Mouse (Mus musculus) hindbrain, embryonic 11.5 days (tissue): Measurements from ENCODE around the gene March6. TPM values are rescaled to one million over a fixed set of nuclear protein-coding genes. Genes with fewer than 3 reads are reported as not detected.
A peak's percentile ranks its signal among the peaks of the same experiment; 100 is the strongest.

Experiments used
- ATAC-seq: fragments of 200-750 bp; cut with Nextera tagmentation; 2 replicates; pipeline ENCODE4 v1.8.0; 2017; ENCODE audit warnings: mild to moderate bottlenecking, moderate TSS enrichment, moderate library complexity; ENCODE audit not compliant: low FRiP score
- DNase-seq: peaks from one replicate; pipeline ENCODE4 v3.0.0-alpha.2; 2015; ENCODE audit warnings: low spot score
- H3K27ac ChIP-seq: fragments of 300-500 bp; sonication (generic); 2 replicates; pipeline ENCODE4 v1.5.1; 2014; ENCODE audit warnings: mild to moderate bottlenecking, low read depth, low read length
- H3K27me3 ChIP-seq: fragments of 300-500 bp; sonication (generic); 2 replicates; pipeline ENCODE4 v1.6.1; 2014; ENCODE audit warnings: mild to moderate bottlenecking, low read length, moderate library complexity, mixed read lengths; ENCODE audit not compliant: control insufficient read depth, insufficient read depth
- H3K36me3 ChIP-seq: fragments of 300-500 bp; sonication (generic); 2 replicates; pipeline ENCODE4 v1.6.1; 2014; ENCODE audit warnings: mild to moderate bottlenecking, low read length, moderate library complexity, mixed read lengths; ENCODE audit not compliant: control insufficient read depth, insufficient read depth
- H3K4me1 ChIP-seq: fragments of 300-500 bp; sonication (generic); replicated peaks from 2 replicates; pipeline ENCODE4 v1.6.1; 2014; ENCODE audit warnings: low read length, mixed read lengths; ENCODE audit not compliant: control insufficient read depth, insufficient read depth
- H3K4me2 ChIP-seq: fragments of 300-500 bp; sonication (generic); replicated peaks from 2 replicates; pipeline ENCODE4 v1.6.1; 2014; ENCODE audit warnings: mild to moderate bottlenecking, low read depth, low read length
- H3K4me3 ChIP-seq: fragments of 300-500 bp; sonication (generic); 2 replicates; pipeline ENCODE4 v1.5.1; 2014; ENCODE audit warnings: low read depth, low read length
- H3K9ac ChIP-seq: fragments of 300-500 bp; sonication (generic); 2 replicates; pipeline ENCODE4 v1.6.1; 2014; ENCODE audit warnings: low read depth, low read length
- H3K9me3 ChIP-seq: fragments of 300-500 bp; sonication (generic); 2 replicates; pipeline ENCODE4 v1.6.1; 2016; ENCODE audit warnings: low read length; ENCODE audit not compliant: control insufficient read depth
- WGBS: fragments of 180-500 bp; shearing (Covaris S2); extraction: QIAGEN DNeasy Blood & Tissue Kit; methylation state at CpG from one replicate; pipeline ENCODE4 v1.1.7; 2014; 5-methylcytosine and 5-hydroxymethylcytosine counted together
- polyA plus RNA-seq: library from polyadenylated mRNA; unstranded; fragments of >200 nt; fragmentation: Nextera tagmentation; extraction: Ambion mirVana; gene quantifications from 2 replicates; pipeline ENCODE4 v1.2.1, GENCODE M21; 2014

March6 gene
- polyA plus RNA-seq, 1 experiment from 2014 or later: 46.3 TPM

DNA sequence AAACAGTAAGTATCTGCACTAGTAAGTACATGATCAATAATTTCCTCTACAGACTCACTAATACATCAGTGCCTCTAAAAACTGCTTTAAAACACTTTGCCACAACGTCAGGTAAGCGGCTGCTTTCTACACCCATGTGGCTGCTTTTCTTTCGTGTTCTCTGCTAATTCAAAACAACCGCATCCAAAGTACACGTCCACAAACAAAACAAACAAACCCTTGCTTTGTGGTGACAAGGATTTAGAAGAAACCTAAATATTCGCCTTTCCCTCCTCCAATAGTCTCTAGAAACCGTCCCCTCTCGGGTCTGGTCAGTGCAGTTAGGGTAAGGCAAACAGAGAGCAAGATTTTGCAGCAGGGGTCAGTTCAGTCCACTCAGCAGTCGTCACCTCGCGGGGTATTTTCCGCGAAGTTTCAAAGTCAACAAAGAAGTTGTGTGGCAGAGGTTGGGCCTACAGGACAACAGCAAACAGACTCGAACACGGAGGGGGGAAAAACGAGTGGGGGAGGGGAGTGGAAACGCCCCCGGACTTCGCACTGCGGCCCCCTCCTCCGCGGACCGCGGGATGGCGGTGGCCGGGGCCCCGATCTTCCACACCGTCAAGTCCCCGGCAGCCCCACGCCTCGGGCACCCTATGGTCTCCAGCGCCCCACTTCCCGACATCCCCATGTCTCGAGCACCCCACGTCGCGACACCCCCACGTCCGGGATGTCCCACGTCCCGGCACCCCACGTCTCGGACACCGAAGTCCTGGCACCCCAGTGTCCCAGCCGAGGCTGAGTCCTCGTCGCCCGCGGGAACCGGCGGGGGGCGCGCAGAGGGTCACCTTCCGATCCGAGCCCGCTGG, 818 bp downstream of the March6 start:
- WGBS: under 1% methylated on average over 49 of the region's 56 CpGs
- no peaks in the 10 kb centered on the region for H3K27me3 ChIP-seq
- ATAC-seq (peak; percentile 66), DNase-seq (peak; percentile 64)
- H3K9ac ChIP-seq: peak overlapping the region; percentile 95
- H3K4me3 ChIP-seq: peak overlapping the region; percentile 93
- H3K4me2 ChIP-seq: peak overlapping the region; percentile 71
- no peaks in the 10 kb centered on the region for H3K9me3 ChIP-seq
- no peaks in the 10 kb centered on the region for H3K36me3 ChIP-seq
- peaks cover 4% of the 10 kb centered on the region; the same call in 1 of the 2 replicates for H3K4me1 ChIP-seq
- H3K27ac ChIP-seq: peak overlapping the region; percentile 99

DNA sequence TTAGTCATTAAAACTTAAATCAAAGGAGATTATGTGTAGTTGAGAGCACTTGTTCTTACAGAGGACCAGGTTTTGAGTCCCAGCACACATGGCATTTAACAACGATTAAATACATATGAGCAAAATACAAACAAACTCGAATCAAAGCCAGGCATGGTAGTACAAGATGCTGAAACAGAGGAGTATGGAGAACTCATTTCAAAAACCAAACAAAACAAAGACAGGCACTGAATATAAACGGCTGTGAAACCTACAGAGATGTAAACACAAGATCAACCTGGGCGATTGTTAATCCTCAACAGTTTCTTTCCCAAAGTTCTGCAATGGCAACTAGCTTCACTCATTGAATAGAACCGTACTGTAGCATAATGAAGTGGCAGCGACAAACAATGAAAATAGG, 1.8 kb downstream of the March6 start:
- H3K9me3 ChIP-seq: no peaks in the 10 kb centered on the region
- H3K4me3 ChIP-seq: peak overlapping the region; percentile 93
- no peak overlapping the region for H3K27ac ChIP-seq
- DNase-seq (no peak), ATAC-seq (no peak)
- peaks cover 4% of the 10 kb centered on the region; the same call in 1 of the 2 replicates for H3K4me1 ChIP-seq
- no peaks in the 10 kb centered on the region for H3K27me3 ChIP-seq
- WGBS: 43% methylated on average over 6 of the region's 6 CpGs
- peak overlapping the region; percentile 71 for H3K4me2 ChIP-seq
- H3K36me3 ChIP-seq: no peaks in the 10 kb centered on the region
- H3K9ac ChIP-seq: 0 out of 2 replicates have a peak overlapping the region, but pooled peaks have one; percentile 27

DNA sequence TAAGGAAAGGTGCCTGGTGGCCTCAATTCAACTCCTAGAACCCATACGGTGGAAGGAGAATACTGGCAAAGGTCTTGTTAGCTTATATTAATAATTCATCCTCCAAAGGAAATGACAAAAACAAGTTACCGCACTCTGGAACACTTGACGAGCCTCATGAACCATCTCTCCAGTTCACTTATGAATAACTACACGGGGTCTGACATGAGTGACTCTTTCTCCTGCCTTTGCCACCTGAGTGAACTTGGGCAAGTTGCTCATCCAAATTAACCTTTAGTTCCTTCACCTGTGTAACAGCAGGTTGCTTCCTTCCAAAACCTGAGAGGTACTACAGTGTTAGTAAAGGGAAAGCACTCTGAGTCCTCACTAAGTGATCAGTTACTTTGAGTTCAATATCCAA, 2.4 kb downstream of the March6 start:
- Histone ChIP-seq H3K4me2 (no peak overlapping the region), H3K27me3 (no peaks in the 10 kb centered on the region), H3K9me3 (no peaks in the 10 kb centered on the region), H3K27ac (no peak overlapping the region), H3K36me3 (no peaks in the 10 kb centered on the region), H3K9ac (no peak overlapping the region), H3K4me1 (peaks cover 4% of the 10 kb centered on the region; the same call in 1 of the 2 replicates), H3K4me3 (no peak overlapping the region)
- ATAC-seq (no peak), DNase-seq (no peak)
- 91% methylated on average over 4 of the region's 4 CpGs for WGBS

DNA sequence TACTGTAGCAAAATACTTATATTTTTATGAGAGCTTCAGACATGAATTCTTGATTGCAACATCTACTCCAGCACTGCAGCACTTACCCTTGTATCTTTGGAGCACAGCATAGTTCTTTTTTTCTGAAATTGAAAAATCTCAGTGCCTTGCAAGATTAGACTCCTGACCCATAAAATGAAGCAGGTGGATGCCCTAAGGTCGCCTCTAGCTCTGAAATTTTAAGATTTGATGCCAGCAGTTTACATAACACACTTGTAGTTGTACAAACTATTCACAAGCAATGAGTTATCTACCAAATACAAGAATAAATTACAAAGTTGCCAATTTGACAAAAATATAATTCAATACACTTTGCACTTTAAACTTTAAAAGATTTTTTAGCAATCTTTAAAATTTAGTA, 4.4 kb downstream of the March6 start:
- no peaks in the 10 kb centered on the region for H3K27me3 ChIP-seq
- H3K27ac ChIP-seq: no peak overlapping the region
- H3K9ac ChIP-seq: no peak overlapping the region
- no peaks in the 10 kb centered on the region for H3K36me3 ChIP-seq
- peaks cover 4% of the 10 kb centered on the region; the same call in 1 of the 2 replicates for H3K4me1 ChIP-seq
- no peak overlapping the region for H3K4me3 ChIP-seq
- no peaks in the 10 kb centered on the region for H3K9me3 ChIP-seq
- no peak for DNase-seq
- 90% methylated on average over 1 of the region's 1 CpGs for WGBS
- H3K4me2 ChIP-seq: no peak overlapping the region
- ATAC-seq: no peak

DNA sequence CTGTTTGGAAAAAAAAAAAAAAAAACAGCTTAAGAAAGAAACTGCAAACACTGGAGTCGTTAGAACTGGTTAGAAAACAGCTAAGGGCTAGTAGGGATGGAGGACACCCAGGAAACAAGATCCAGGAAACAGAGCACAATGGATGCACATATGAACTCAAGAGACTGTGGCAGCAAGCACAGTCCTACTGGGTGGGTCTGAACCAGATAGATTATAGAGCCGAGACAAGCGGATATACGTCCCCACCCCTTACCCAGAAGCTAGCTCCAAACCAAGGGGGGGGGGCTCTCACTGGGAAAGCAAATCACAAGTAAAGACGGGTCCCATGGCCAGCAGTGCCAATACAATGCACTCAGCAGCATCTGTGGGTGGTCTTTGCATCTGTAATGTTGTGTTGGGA, 11.9 kb downstream of the March6 start:
- Histone ChIP-seq H3K9ac (no peak overlapping the region), H3K36me3 (no peaks in the 10 kb centered on the region), H3K4me3 (no peak overlapping the region), H3K27me3 (no peaks in the 10 kb centered on the region), H3K4me2 (no peak overlapping the region), H3K9me3 (no peaks in the 10 kb centered on the region), H3K4me1 (no peaks in the 10 kb centered on the region), H3K27ac (no peak overlapping the region)
- DNase-seq (no peak), ATAC-seq (no peak)
- WGBS: 81% methylated on average over 5 of the region's 5 CpGs

DNA sequence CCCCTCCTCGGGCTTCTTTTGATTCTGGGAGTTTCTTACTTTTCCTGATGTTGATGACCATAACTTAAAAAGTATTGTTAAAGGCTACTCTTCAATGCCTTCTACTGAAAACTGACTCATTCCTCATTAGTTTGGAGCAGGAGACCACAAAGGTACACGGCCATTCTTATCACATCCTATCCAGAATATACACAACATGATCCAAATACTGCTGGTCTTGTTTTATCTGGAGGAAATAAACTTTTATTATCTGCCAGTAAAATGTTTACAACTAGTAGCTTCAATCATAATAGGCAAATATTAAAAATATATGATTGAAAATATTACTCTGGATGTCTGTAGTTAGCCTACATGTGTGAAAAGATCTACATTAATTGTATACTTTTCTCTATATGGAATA, 12.5 kb downstream of the March6 start:
- DNase-seq: no peak
- 88% methylated on average over 2 of the region's 2 CpGs for WGBS
- H3K4me1 ChIP-seq: no peaks in the 10 kb centered on the region
- no peak overlapping the region for H3K4me3 ChIP-seq
- no peaks in the 10 kb centered on the region for H3K9me3 ChIP-seq
- no peaks in the 10 kb centered on the region for H3K27me3 ChIP-seq
- no peaks in the 10 kb centered on the region for H3K36me3 ChIP-seq
- no peak overlapping the region for H3K9ac ChIP-seq
- no peak overlapping the region for H3K4me2 ChIP-seq
- H3K27ac ChIP-seq: no peak overlapping the region
- ATAC-seq: no peak

DNA sequence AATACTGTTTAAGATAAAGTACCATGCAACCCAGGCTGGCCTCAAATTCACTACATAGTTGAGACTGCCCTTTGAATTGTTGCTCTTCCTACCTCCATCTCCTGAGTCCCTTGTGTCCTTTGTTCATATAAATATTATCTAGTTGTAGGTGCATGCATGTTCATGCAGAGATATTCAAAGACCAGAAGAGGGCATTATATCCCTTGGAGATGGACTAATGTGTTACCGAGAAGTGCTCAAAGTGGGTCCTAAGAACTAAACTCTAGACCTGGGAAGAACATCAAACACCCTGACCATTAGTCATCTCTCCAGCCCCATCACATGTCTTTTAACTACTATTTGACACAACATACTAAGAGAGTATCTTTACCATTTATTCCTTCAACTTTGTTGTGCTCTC, 13.7 kb downstream of the March6 start:
- H3K4me1 ChIP-seq: no peaks in the 10 kb centered on the region
- no peaks in the 10 kb centered on the region for H3K36me3 ChIP-seq
- WGBS: 92% methylated on average over 1 of the region's 1 CpGs
- no peaks in the 10 kb centered on the region for H3K9me3 ChIP-seq
- no peak for DNase-seq
- ATAC-seq: no peak
- H3K4me3 ChIP-seq: no peak overlapping the region
- no peak overlapping the region for H3K9ac ChIP-seq
- no peak overlapping the region for H3K27ac ChIP-seq
- H3K27me3 ChIP-seq: no peaks in the 10 kb centered on the region
- H3K4me2 ChIP-seq: no peak overlapping the region

- Histone ChIP-seq H3K4me2 (no peak overlapping the region), H3K27me3 (no peaks in the 10 kb centered on the region), H3K9me3 (no peaks in the 10 kb centered on the region), H3K4me1 (no peaks in the 10 kb centered on the region), H3K9ac (no peak overlapping the region), H3K27ac (no peak overlapping the region), H3K4me3 (no peak overlapping the region), H3K36me3 (no peaks in the 10 kb centered on the region)
- WGBS: 95% methylated on average over 1 of the region's 1 CpGs
- DNase-seq (no peak), ATAC-seq (no peak)
These were observed 19.1 kb downstream of the March6 start for GRCm38 (mm10) chr15:31511795-31512194.

DNA sequence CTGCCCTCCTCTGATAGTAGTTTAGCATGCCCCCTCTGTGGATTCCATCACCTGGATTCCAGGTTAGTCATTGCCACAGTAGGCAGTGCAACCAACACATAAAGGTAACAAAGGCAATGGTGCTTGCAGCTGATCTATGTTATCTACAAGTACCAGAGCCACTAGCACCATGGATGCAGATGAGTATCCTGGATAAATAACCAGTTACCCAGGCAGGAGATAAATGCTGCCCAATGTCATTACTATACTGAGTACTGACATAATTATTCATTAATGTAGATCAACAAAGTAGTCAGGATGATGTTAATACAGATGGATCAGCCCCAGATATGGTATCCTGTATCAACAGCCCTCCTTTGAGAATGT, 19.5 kb downstream of the March6 start:
- Histone ChIP-seq H3K9ac (no peak overlapping the region), H3K36me3 (no peaks in the 10 kb centered on the region), H3K27ac (no peak overlapping the region), H3K4me2 (no peak overlapping the region), H3K9me3 (no peaks in the 10 kb centered on the region), H3K4me1 (no peaks in the 10 kb centered on the region), H3K4me3 (no peak overlapping the region), H3K27me3 (no peaks in the 10 kb centered on the region)
- ATAC-seq (no peak), DNase-seq (no peak)
